Mouse (Mus musculus) MEL (cell line): ENCODE data around the gene Caap1.

Source experiments
- CHD2 ChIP-seq: IDR thresholded peaks from 2 replicates; pipeline ENCODE4 v1.6.1; 2011; ENCODE audit warnings: low read length, improper control_type of control experiment
- CTCF ChIP-seq, 3 experiments: IDR thresholded peaks in 2 of 3; conservative IDR thresholded peaks in 1 of 3; 2 replicates each; pipeline ENCODE4 v1.5.1; 2011 to 2012; ENCODE audit warnings: low read length in 3 of 3, low read depth in 2 of 3, mild to moderate bottlenecking in 2 of 3, improper control_type of control experiment in 1 of 3, inconsistent platforms in 1 of 3, mixed read lengths in 1 of 3, moderate library complexity in 1 of 3; ENCODE audit not compliant: control insufficient read depth in 1 of 3, insufficient read depth in 1 of 3, poor library complexity in 1 of 3, severe bottlenecking in 1 of 3
- E2F4 ChIP-seq: IDR thresholded peaks from 2 replicates; pipeline ENCODE4 v1.6.1; 2011; ENCODE audit warnings: low read depth, low read length, improper control_type of control experiment, borderline replicate concordance
- GATA1 ChIP-seq: IDR thresholded peaks from 2 replicates; pipeline ENCODE4 v1.6.1; 2011; ENCODE audit warnings: low read depth, low read length, improper control_type of control experiment
- POLR2A ChIP-seq, 2 experiments: IDR thresholded peaks; 2 replicates each; pipeline ENCODE4 v1.6.1; 2011 to 2012; ENCODE audit warnings: low read length in 2 of 2, mild to moderate bottlenecking in 2 of 2, control low read depth in 1 of 2, improper control_type of control experiment in 1 of 2, low read depth in 1 of 2, moderate library complexity in 1 of 2; ENCODE audit not compliant: control insufficient read depth in 1 of 2, insufficient read depth in 1 of 2, poor library complexity in 1 of 2
- TAL1 ChIP-seq: IDR thresholded peaks from 2 replicates; pipeline ENCODE4 v1.6.1; 2012; ENCODE audit warnings: mild to moderate bottlenecking, inconsistent platforms, low read length, moderate library complexity, mixed read lengths
- TBP ChIP-seq: IDR thresholded peaks from 2 replicates; pipeline ENCODE4 v1.8.0; 2011; ENCODE audit warnings: low read depth, low read length, improper control_type of control experiment
- ZC3H11A ChIP-seq: IDR thresholded peaks from 2 replicates; pipeline ENCODE4 v1.6.1; 2012; ENCODE audit warnings: low read depth, mild to moderate bottlenecking, inconsistent platforms, low read length, improper control_type of control experiment

DNA sequence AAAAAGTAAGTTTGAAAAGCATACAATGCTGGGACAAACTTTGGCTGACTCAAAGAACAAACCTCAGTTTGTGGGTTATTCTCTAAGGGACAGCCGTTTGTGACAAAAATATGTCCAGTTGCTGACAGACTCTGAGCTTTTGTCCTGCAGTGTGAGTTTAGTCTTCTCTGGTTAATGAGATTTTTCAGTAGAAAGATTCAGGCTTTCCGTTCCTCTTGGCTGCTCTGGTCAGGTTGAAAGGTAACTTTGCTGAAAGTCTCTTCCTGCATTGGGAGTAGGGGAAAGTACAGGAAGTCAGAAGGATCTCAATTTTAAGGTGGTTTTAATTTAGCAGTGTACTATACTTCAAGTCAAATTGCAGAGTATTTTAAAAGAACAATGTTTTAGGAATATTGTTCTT, 49.0 kb upstream of the Caap1 start:
- TF ChIP-seq TAL1 (no peak), CTCF (IDR thresholded peaks at IDR 0.05 in 2 of 3, conservative IDR thresholded peaks at IDR 0.05 in 1 of 3; ENCODE audit: control insufficient read depth in 1 of 3, insufficient read depth in 1 of 3, low read depth in 2 of 3, low read length in 3 of 3, poor library complexity in 1 of 3, severe bottlenecking in 1 of 3) (no peak), CHD2 (no peak), GATA1 (no peak), POLR2A (IDR thresholded peaks at IDR 0.05; ENCODE audit: control insufficient read depth in 1 of 2, insufficient read depth in 1 of 2, low read depth in 1 of 2, low read length in 2 of 2, poor library complexity in 1 of 2) (no peak), TBP (no peak), ZC3H11A (no peak), E2F4 (no peak)
